Comparison of ENCODE assay signal across 10 mouse cellular contexts in the genomic region with DNA sequence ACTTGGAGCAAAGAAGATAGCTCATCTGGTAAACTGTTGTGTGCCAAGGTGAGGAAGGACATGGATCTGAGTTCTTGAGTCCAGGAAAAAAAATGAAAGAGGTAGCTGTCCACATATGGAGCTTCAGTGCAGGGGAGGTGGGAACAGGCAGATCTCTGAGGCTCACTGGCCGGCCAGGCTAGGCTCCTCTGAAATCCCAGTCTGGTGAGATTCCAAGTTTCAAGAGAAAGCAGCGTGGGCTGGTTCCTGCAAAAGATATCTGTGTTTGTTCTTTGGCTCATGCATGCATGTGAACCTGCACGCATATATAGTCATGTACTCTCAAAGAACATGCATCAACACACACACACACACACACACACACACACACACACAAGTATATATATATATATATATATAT.
"Had no signal": no experiment of that assay in that cellular context is flagged by ENCODE, and none has a peak within 500 bp of the region (broad histone marks: within the 10 kb centered on the region; RNA-seq: fewer than 3 reads in every experiment).

No protein-coding gene starts in this region.

- DNase-seq: kidney, adult 8-10 months; kidney, postnatal 25 days; lung, adult 2 months; lung, postnatal 36 days; thymus, adult 2 months; thymus, postnatal 25 days had no signal

- H3K4me3 ChIP-seq: limb, embryonic 13.5 days; midbrain, embryonic 13.5 days had no signal

- H3K27ac ChIP-seq: limb, embryonic 13.5 days; liver, embryonic 14.5 days; midbrain, embryonic 13.5 days; stomach, postnatal 0 days had no signal
